Mouse (Mus musculus) naive thymus-derived CD4-positive, alpha-beta T cell, adult 2 months (primary cell): ENCODE results near the gene Gm37240.

Experiments
- DNase-seq: peaks from one replicate; pipeline ENCODE4 v3.0.0-alpha.2; 2011; ENCODE audit warnings: low read depth

Gene Gm37240

GRCm38 (mm10) chr3:85024237-85024636 is 863.1 kb downstream of the Gm37240 start:
- no peak for DNase-seq

GRCm38 (mm10) chr3:85022800-85023199 is 864.5 kb downstream of the Gm37240 start:
- DNase-seq, result no peak

DNA sequence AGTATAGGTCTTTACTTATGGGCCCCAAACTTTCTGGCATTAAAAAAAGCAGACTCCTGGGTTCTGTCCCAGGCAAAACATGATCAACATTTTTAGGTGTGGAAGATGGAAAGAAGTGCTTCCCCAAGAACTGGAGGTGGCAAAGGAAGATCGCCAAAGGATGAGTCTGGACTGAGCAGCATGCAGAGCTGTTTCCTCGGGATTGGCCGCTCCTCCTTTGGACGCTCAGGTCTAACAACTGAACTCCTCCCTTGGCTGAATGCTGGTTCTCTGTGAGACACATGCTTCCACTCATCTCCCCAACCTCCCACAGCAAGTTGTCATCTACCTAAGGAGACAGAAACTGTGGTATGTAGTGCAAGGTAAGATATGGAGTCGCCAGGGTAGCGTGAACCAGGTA is 865.5 kb downstream of the Gm37240 start:
- DNase-seq, result no peak

DNA sequence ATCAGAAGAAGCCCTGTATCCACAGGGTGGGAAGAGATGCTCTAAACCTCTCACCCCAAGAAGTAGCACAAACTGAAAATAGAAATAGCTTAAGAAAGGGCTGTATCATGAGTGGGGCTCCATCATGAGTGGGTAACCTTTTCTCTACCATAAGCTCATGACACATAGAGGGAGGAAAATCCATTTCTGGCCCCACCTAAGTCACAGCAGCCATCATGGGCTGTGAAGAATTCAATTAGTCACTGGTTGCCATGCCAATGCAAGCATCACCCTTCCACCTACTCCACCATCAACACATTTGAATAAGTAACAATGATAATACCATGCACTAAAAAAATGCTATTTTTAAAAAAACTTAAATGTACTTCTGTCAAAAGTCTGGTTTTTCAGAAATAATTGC is 867.2 kb downstream of the Gm37240 start:
- DNase-seq, result no peak

GRCm38 (mm10) chr3:85015667-85016066 is 871.7 kb downstream of the Gm37240 start:
- no peak for DNase-seq

- DNase-seq, result no peak
Observed at GRCm38 (mm10) chr3:85012889-85013288, 874.4 kb downstream of the Gm37240 start.

GRCm38 (mm10) chr3:85005257-85005656 is 882.1 kb downstream of the Gm37240 start:
- DNase-seq, result no peak

GRCm38 (mm10) chr3:84988880-84989279 is 898.4 kb downstream of the Gm37240 start:
- no peak for DNase-seq

DNA sequence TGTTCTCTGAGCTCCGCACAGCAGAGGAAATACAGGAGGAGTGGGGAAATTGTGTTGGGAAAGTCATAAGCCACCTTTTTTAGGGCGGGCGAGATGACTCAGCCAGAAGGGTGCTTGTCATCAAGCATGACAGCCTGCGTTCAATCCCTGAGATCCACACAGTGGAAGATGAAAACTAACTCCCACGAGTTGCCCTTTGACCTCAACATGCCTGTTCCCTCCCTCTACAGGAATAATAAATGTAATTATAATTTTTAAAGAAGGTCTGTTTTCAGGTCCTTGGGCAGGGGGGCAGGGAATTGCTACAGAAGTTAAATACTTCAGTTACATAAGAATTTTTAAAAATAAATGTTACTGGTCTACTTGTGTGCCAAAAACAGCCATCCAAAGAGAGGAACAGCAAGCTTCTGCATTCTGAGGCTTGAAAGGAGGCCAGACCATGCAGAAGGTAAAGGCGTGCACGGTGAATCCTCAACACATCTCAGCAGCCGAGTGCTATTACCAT is 902.1 kb downstream of the Gm37240 start:
- no peak for DNase-seq

GRCm38 (mm10) chr3:84982688-84983087 is 904.6 kb downstream of the Gm37240 start:
- DNase-seq, result no peak

DNA sequence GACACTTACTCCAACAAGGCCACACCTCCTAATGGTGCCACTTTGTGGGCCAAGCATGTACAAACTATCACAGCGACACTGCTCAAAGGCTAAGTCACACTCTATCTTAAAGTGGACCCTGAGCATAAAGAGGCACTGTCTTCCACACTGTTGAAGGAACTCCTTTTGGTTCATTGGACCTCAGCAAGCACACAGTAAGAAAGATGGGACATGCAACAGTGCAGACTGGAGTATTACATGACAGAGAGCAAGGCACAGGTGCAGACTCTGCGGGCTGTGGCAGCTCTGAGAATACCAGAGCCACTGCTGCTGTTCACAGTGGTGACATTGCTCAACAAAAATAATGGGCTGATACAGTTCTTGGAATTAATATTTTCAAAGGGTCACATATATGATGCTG is 907.2 kb downstream of the Gm37240 start:
- DNase-seq, result no peak

GRCm38 (mm10) chr3:84978676-84979075 is 908.6 kb downstream of the Gm37240 start:
- DNase-seq, result no peak

DNA sequence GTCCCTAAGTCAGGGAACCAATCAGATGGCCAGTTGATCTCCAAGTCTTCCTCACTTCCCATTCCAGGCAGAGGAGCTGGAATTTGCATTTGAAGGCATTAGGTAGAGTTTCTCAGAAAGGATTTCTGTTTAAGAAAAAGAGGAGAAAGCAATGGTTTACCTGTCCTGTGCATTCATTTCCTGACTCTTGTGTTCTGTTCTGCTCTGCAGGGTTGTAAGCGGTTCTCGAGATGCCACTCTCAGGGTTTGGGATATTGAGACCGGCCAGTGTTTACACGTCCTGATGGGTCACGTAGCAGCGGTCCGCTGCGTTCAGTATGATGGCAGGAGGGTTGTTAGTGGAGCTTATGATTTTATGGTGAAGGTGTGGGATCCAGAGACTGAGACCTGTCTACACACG is 913.1 kb downstream of the Gm37240 start:
- DNase-seq, result no peak

- no peak for DNase-seq
Observed at GRCm38 (mm10) chr3:84972881-84973280, 914.4 kb downstream of the Gm37240 start.

DNA sequence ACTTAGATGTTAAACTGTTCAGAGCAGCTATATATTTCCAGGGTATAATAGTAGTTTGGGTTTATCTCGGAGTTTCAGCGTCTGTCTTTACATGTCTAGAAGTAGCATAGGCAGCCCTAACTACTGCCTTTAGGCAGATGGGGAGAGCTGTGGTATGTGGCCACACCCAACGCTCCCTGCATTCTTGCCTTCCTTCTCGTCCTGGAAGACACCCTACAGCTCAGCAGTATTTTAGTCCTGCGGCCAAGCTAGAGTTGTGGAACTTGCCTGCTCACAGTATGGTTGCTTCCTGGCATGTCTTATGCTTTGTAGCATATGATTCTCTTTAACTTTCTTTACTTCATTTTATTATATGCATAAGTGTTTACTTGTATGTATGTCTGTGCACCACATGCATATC is 915.8 kb downstream of the Gm37240 start:
- DNase-seq, result no peak

DNA sequence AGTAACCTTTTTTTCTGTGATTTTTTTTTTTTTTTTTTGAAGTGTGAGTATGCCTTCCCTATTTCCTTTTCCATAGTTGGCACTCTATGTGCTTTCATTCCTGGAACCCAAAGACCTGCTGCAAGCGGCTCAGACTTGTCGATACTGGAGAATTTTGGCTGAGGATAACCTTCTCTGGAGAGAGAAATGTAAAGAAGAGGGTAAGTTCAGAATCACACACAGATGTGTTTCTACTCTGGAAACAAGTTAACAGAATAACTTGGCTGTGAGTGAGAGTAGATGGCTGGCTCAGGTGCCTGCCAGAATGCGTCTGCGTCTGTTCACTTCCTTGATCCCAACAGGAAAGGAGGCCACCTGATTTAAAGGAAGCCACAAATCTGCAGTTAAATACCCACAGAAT is 920.0 kb downstream of the Gm37240 start:
- no peak for DNase-seq

DNA sequence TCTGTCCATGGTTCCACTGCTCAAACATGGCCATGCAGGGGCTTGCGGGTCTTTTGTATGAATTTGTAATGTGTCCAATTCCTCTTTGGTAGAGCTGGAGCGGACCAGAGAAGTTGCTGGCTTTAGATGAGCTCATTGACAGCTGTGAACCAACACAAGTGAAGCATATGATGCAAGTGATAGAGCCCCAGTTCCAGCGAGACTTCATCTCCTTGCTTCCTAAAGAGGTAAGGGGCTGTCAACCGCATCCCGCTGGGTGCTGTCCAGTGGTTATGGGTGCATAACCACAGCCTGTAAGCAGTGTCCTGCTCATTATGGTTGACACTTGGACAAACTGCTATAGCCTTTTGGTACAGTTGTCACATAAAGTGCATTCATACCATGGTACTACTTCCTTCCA is 922.2 kb downstream of the Gm37240 start:
- DNase-seq, result no peak

DNA sequence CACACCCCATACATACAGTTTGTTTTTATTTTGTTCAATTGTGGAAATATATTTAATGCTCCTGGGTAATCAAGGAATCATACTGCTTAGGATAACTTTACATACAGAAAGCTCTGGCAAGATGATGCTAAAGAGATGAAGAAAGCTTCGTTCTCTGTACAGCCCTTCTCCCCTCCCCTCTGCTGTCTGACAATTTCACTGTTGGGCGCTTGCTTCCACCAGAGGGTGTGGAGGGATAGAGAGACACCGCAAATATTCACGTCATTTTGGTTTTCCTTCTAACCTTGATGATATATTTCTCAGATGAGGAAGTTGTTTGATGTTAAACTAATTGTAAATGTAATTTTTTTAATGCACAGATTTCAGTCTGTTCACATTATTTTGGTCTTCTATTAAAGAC is 931.5 kb downstream of the Gm37240 start:
- DNase-seq, result no peak

DNA sequence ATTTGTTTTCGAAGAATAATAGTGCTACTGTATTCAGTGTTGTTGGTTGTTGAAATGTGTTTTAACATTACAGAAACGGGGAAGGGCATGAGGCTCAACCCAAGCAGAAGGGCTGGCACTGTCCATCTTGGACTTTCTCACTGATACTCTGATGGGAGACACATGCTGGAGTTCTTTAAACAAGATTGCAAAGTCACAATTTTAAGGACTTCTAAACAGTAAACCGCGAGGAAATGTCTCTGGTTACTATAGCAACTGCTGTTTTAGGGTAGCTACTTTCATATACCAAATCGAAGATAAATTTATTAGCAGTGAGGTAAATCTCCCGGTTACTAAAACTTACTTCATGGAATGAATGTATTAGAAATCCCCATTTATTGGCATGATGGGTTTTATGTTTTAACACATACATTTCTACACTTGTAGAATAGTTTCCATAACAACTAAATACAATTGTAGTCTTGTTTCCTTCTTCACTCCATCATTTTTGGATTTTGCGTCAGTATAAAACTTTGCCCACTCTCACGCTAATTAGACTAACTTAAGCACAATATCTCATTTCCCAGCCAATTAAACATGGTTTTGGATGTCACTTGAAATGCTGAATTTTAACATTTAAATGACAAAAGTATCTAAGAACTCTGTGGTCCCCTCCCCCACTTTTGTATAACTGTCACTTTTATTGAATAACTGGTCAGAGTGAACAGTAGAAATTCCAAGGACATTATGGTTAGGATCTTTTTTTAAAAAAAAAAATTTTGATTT is 932.1 kb downstream of the Gm37240 start:
- DNase-seq, result no peak

GRCm38 (mm10) chr3:84952585-84953187 is 934.6 kb downstream of the Gm37240 start:
- no peak for DNase-seq

DNA sequence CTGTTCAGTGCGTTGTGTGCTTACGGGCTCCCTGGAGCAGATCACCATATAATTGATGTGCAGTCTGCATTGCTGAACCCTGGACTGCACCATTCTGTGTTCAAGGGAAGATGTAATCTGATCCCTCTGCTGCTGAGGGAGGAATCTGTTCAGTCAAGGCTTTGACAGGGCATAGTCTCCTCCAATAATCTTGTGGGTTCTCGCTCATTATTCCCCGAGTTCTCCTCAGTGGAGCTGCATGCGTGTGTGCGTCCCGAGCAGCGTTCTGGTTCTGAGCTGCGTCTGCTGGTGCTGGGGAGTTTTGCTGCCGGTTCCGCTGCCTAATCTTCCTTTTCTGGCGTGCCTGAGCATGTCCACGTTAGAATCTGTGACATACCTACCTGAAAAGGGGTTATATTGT is 935.2 kb downstream of the Gm37240 start:
- DNase-seq, result no peak

DNA sequence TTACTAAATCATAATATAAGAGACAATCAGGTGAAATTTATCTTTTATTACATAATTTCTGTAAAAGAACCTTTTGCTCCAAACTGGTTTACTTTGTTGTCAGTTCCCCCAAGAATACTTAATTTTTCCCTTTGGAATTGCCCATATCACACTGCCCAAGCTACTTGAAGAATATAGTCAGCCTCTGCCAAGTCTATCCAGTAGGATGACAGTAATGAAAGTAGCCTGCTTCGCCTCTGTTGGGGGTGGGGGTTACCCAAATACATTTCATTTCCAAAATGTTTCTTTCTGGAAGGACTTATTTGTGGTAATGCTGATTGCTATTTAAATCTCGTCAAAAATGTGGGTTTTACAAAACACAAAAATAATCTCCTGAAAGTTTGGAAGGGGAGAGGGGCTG is 935.6 kb downstream of the Gm37240 start:
- DNase-seq, result no peak

DNA sequence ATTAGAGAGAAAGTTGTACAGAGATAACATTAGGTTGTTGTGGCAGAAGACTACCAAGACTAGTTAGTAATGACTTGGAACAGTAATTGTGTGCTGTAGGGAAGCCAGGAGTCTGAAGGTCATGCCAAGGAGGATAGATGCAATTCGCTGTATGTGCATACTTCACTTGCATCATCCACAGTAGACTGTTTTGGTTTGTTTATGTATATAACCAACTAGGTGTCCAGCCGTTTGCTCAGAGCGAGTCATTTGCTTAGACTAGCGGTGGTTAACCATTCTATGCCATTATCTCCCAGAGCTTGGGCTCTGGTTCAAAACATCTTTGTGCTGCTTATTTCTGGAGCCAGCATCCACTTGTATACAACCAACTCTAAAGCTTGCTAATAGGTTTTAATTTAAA is 937.9 kb downstream of the Gm37240 start:
- DNase-seq, result no peak

DNA sequence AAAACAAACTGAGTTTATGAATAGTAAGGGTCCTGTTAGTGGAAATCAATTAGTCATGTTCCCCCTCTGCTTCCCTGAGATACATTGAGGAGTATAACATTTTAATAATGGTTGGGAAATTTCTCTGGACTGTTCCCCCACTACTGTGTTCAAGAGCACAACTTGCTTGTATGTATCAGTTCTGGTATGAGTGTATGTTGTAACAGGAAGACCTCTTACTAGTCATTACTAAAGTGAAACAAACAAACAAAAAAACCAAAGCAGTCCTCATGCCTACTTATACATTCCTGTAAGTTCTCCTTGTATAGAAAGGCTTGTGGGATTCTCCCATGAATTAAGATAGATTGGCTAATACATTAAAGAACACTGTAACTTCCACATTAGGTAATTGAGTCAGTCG is 940.9 kb downstream of the Gm37240 start:
- DNase-seq, result no peak
